Mouse (Mus musculus) hindbrain, embryonic 15.5 days (tissue): ENCODE data around the gene Sema3a. TPM values are rescaled to one million over a fixed set of nuclear protein-coding genes. Genes with fewer than 3 reads are reported as not detected.
"Not testable (repeated sequence)": the region's sequence is repeated elsewhere in the genome, so short reads cannot be mapped to it uniquely, and the experiment has no call there.

Source experiments
- ATAC-seq: fragments of 200-750 bp; cut with Nextera tagmentation; 2 replicates; pipeline ENCODE4 v1.8.0; 2017; ENCODE audit warnings: low read depth, moderate number of reproducible peaks, moderate TSS enrichment; ENCODE audit not compliant: low FRiP score
- H3K27ac ChIP-seq: fragments of 300-500 bp; sonication (generic); replicated peaks from 2 replicates; pipeline ENCODE4 v1.5.1; 2015; ENCODE audit warnings: mild to moderate bottlenecking, inconsistent platforms
- H3K27me3 ChIP-seq: fragments of 300-500 bp; sonication (generic); 2 replicates; pipeline ENCODE4 v1.6.1; 2015; ENCODE audit warnings: control low read depth, inconsistent platforms
- H3K36me3 ChIP-seq: fragments of 300-500 bp; sonication (generic); 2 replicates; pipeline ENCODE4 v1.6.1; 2015; ENCODE audit warnings: control low read depth, inconsistent platforms
- H3K4me1 ChIP-seq: fragments of 300-500 bp; sonication (generic); replicated peaks from 2 replicates; pipeline ENCODE4 v1.6.1; 2015; ENCODE audit warnings: control low read depth, inconsistent platforms
- H3K4me2 ChIP-seq: fragments of 300-500 bp; sonication (generic); 2 replicates; pipeline ENCODE4 v1.6.1; 2015; ENCODE audit warnings: moderate library complexity, mild to moderate bottlenecking, inconsistent platforms
- H3K4me3 ChIP-seq: fragments of 300-500 bp; sonication (generic); 2 replicates; pipeline ENCODE4 v1.5.1; 2015; ENCODE audit warnings: mild to moderate bottlenecking, inconsistent platforms
- H3K9ac ChIP-seq: fragments of 300-500 bp; sonication (generic); 2 replicates; pipeline ENCODE4 v1.6.1; 2015; ENCODE audit warnings: inconsistent platforms
- H3K9me3 ChIP-seq: fragments of 300-500 bp; sonication (generic); 2 replicates; pipeline ENCODE4 v1.6.1; 2016; ENCODE audit warnings: control low read depth, inconsistent platforms
- WGBS: fragments of 180-500 bp; shearing (Covaris S2); methylation state at CpG from one replicate; pipeline ENCODE4 v1.1.7; 2015; 5-methylcytosine and 5-hydroxymethylcytosine counted together
- polyA plus RNA-seq: library from polyadenylated mRNA; unstranded; fragments of >200 nt; fragmentation: Nextera tagmentation; extraction: Ambion mirVana; gene quantifications from 2 replicates; pipeline ENCODE4 v1.2.1, GENCODE M21; 2015

Sema3a gene
- polyA plus RNA-seq, 1 experiment from 2014 or later = 23.0 TPM

GRCm38 (mm10) chr5:13611631-13612030 is 486.4 kb downstream of the Sema3a start:
- no peaks in the 10 kb centered on the region for H3K9me3 ChIP-seq
- H3K36me3 ChIP-seq = no peaks in the 10 kb centered on the region
- no peak overlapping the region for H3K27ac ChIP-seq
- 70% methylated on average over 1 of the region's 1 CpGs for WGBS
- H3K4me3 ChIP-seq = no peak overlapping the region
- no peak overlapping the region for H3K4me2 ChIP-seq
- H3K27me3 ChIP-seq = no peaks in the 10 kb centered on the region
- no peak for ATAC-seq
- no peaks in the 10 kb centered on the region for H3K4me1 ChIP-seq
- no peak overlapping the region for H3K9ac ChIP-seq

DNA sequence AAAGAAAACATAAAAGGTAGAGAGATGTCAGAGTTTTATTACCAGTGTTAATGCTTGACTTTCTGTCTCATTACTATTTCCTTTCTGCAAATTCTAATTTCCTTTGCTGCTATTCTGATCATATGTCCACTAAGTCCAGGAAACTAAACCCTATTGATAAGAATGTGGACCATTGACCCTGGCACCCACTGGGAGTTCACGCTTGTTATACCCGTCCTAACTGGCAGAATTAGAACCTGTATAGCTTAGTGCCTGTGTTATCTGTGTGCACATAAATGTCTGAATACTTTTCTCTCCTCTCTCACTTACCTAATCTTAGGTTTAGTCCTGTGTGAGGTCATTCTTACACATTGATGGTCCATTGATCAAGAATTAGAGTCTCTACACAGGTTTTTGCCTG is 486.9 kb downstream of the Sema3a start:
- Histone ChIP-seq H3K36me3 (no peaks in the 10 kb centered on the region), H3K27me3 (no peaks in the 10 kb centered on the region), H3K9me3 (no peaks in the 10 kb centered on the region), H3K4me1 (no peaks in the 10 kb centered on the region), H3K27ac (no peak overlapping the region), H3K4me2 (no peak overlapping the region), H3K9ac (no peak overlapping the region), H3K4me3 (no peak overlapping the region)
- 73% methylated on average over 2 of the region's 2 CpGs for WGBS
- ATAC-seq = no peak

DNA sequence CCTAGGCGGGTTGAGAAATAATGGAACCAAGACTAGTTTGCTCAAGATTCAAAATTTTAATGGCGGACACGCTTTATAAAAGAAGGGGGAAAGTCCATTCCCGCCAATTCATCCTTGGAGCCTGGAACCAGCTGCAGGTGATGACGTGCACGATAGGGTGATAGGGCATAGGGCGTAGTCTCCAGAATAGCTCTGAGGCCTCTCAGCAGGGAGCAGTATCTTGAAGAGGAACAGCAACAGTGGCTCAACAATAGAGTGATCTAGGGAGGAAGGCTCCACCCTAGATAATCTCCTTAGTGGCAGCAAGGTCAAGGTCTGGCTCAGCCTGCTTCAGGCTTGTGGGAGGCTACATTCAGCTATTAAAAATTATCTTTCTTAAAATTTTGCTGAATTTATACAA is 489.4 kb downstream of the Sema3a start:
- H3K9me3 ChIP-seq, H3K27me3 ChIP-seq, ATAC-seq, H3K36me3 ChIP-seq, H3K9ac ChIP-seq, H3K4me2 ChIP-seq, H3K4me1 ChIP-seq, H3K4me3 ChIP-seq, H3K27ac ChIP-seq: not testable (repeated sequence)
- WGBS = 83% methylated on average over 7 of the region's 7 CpGs

DNA sequence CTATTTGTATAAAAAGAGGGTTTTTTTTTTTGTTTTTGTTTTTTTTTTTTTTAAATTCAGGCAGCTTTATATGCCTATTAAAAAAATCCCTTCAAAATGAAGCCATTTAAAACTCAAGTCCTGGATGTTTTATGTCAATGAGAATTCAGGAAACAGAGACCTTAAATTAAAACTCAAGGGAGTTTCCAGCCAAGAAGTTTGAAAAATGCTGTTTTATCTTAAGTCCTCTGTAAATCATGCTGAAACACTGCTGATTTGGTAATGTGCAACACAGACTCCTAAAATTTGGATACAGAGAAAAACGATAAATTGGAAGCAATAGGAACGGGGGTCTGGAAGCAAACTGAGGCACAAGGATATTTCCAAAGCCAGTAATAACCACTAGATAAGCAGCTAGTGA is 490.7 kb downstream of the Sema3a start:
- Histone ChIP-seq H3K9ac (no peak overlapping the region), H3K27ac (no peak overlapping the region), H3K27me3 (no peaks in the 10 kb centered on the region), H3K4me3 (no peak overlapping the region), H3K4me1 (no peaks in the 10 kb centered on the region), H3K4me2 (no peak overlapping the region), H3K9me3 (no peaks in the 10 kb centered on the region), H3K36me3 (no peaks in the 10 kb centered on the region)
- no peak for ATAC-seq
- 91% methylated on average over 2 of the region's 2 CpGs for WGBS

DNA sequence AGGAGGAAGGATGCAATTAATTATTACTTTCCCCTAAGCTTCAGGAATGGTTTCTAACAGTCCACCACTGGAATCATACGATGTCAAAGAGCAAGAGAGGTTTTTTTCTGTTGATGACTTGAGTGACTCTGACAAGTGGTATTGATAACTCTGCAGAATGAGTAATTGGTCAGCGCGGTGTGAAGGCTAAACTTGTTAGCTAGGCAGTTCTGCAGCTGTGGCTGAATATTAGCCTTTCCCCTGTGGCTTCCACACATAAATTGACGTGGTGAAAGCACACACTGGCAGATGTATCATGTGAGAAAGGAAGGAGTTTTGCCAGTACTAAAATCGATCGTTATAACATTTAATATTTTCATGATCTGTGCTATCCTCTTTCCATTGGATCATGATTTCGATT is 497.4 kb downstream of the Sema3a start:
- no peak overlapping the region for H3K4me2 ChIP-seq
- ATAC-seq = no peak
- H3K9ac ChIP-seq = no peak overlapping the region
- no peak overlapping the region for H3K4me3 ChIP-seq
- no peaks in the 10 kb centered on the region for H3K36me3 ChIP-seq
- no peaks in the 10 kb centered on the region for H3K4me1 ChIP-seq
- 65% methylated on average over 7 of the region's 7 CpGs for WGBS
- no peaks in the 10 kb centered on the region for H3K9me3 ChIP-seq
- no peaks in the 10 kb centered on the region for H3K27me3 ChIP-seq
- no peak overlapping the region for H3K27ac ChIP-seq

GRCm38 (mm10) chr5:13624754-13625153 is 499.5 kb downstream of the Sema3a start:
- no peak overlapping the region for H3K4me2 ChIP-seq
- H3K27me3 ChIP-seq = no peaks in the 10 kb centered on the region
- H3K4me3 ChIP-seq = no peak overlapping the region
- 17% methylated on average over 5 of the region's 5 CpGs for WGBS
- ATAC-seq = no peak
- H3K9me3 ChIP-seq = no peaks in the 10 kb centered on the region
- no peaks in the 10 kb centered on the region for H3K36me3 ChIP-seq
- no peak overlapping the region for H3K9ac ChIP-seq
- H3K4me1 ChIP-seq = peaks cover 10% of the 10 kb centered on the region
- H3K27ac ChIP-seq = no peak overlapping the region

- Histone ChIP-seq H3K9me3 (no peaks in the 10 kb centered on the region), H3K27ac (no peak overlapping the region), H3K27me3 (no peaks in the 10 kb centered on the region), H3K4me1 (peaks cover 10% of the 10 kb centered on the region), H3K36me3 (no peaks in the 10 kb centered on the region), H3K9ac (no peak overlapping the region), H3K4me2 (no peak overlapping the region), H3K4me3 (no peak overlapping the region)
- no peak for ATAC-seq
- 69% methylated on average over 5 of the region's 5 CpGs for WGBS
These were observed 500.9 kb downstream of the Sema3a start for GRCm38 (mm10) chr5:13626093-13626492.

GRCm38 (mm10) chr5:13628606-13629311 is 503.5 kb downstream of the Sema3a start:
- ATAC-seq = peak; percentile 94
- WGBS = 11% methylated on average over 24 of the region's 24 CpGs
- H3K4me3 ChIP-seq = peak overlapping the region; percentile 49
- H3K27me3 ChIP-seq = no peaks in the 10 kb centered on the region
- no peaks in the 10 kb centered on the region for H3K36me3 ChIP-seq
- peak overlapping the region; percentile 86 for H3K4me2 ChIP-seq
- peaks cover 10% of the 10 kb centered on the region for H3K4me1 ChIP-seq
- peak overlapping the region; percentile 72 for H3K27ac ChIP-seq
- peak overlapping the region; percentile 52 for H3K9ac ChIP-seq
- H3K9me3 ChIP-seq = no peaks in the 10 kb centered on the region

DNA sequence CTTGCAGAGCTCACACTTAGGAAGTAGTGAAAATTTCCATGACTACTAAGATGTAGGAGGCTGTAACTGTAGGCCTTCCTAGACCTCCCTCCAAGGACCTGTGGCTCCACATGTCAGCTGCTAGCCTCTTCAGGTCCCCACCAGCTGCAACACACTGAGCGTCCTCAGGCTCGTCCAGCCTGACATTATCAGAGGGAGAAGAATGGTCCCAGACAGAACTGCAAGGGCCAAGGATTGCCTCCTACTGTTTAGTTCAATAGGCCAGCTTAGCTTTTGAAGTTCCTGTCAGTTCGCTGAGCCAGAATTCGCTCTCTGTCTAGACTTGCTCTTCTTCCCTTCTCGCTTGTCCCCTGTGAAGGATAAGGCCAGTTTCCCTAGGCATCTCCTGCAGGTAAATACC is 504.7 kb downstream of the Sema3a start:
- no peaks in the 10 kb centered on the region for H3K27me3 ChIP-seq
- no peak; the same call in 1 of the 2 replicates for ATAC-seq
- H3K27ac ChIP-seq = no peak overlapping the region
- H3K4me3 ChIP-seq = no peak overlapping the region
- H3K4me1 ChIP-seq = peaks cover 10% of the 10 kb centered on the region
- H3K4me2 ChIP-seq = no peak overlapping the region
- no peaks in the 10 kb centered on the region for H3K9me3 ChIP-seq
- no peaks in the 10 kb centered on the region for H3K36me3 ChIP-seq
- H3K9ac ChIP-seq = no peak overlapping the region
- WGBS = 14% methylated on average over 5 of the region's 5 CpGs

DNA sequence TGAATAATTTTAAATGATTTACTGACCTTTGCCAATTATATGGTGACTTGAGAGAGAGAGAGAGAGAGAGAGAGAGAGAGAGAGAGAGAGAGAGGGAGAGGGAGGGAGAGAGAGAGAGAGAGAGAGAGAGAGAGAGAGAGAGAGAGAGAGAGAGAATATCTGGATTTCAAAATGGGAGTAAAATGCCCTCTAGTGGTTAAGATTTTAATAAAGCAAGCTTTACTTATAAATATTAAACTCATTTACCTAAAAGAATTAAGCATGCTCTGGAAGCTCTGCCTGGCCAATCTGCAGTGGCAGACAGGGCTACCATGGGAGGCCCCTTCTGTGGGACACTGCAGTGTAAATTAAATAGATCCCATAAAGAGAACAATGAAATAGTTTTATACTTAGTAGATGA is 505.5 kb downstream of the Sema3a start:
- H3K4me3 ChIP-seq = no peak overlapping the region
- no peak overlapping the region for H3K27ac ChIP-seq
- ATAC-seq = no peak

DNA sequence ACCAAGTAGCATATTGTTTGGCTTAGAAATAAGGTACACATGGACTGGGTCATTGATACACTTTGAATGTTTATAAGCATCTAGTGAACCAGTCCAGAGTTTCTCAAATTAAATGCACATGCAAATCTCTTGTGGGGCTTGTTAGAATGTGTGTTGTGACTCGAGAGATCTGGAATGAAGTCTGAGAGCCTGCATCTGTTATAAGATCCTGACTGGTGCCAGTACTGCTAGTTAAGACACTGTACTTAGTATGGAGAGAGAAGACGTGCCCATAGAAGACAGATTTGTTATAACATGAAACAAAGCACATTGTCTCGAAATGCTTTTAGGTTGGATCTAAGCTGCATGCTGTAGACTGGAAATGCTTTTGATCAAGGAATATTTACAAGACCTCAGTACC is 511.0 kb downstream of the Sema3a start:
- no peak overlapping the region for H3K4me3 ChIP-seq
- H3K27ac ChIP-seq = no peak overlapping the region
- no peak for ATAC-seq
- H3K9me3 ChIP-seq = no peaks in the 10 kb centered on the region
- H3K9ac ChIP-seq = no peak overlapping the region
- H3K4me1 ChIP-seq = no peaks in the 10 kb centered on the region
- 70% methylated on average over 3 of the region's 3 CpGs for WGBS
- H3K36me3 ChIP-seq = no peaks in the 10 kb centered on the region
- no peaks in the 10 kb centered on the region for H3K27me3 ChIP-seq
- no peak overlapping the region for H3K4me2 ChIP-seq

More for the DNA sequence above, 505.5 kb downstream of the Sema3a start:
- Histone ChIP-seq H3K9ac (no peak overlapping the region), H3K4me1 (peaks cover 10% of the 10 kb centered on the region), H3K9me3 (no peaks in the 10 kb centered on the region), H3K36me3 (no peaks in the 10 kb centered on the region), H3K4me2 (no peak overlapping the region), H3K27me3 (no peaks in the 10 kb centered on the region)
